Mouse (Mus musculus) urinary bladder, postnatal 4 days (tissue): Measurements from ENCODE around the gene Mcm10.

Experiments used
- DNase-seq, 2 experiments: peaks; one replicate each; pipeline ENCODE4 v3.0.0; 2021 to 2022; ENCODE audit warnings: low spot score in 2 of 2

The Mcm10 gene

GRCm38 (mm10) chr2:5012491-5013324 lies at the start of gene Mcm10:
Gene Mcm10, minus strand, starts transcription at chr2:5012791.
- DNase-seq: peak; percentile 88 to 93

GRCm38 (mm10) chr2:5061133-5061708 lies 48.6 kb upstream of the Mcm10 start:
- no peak for DNase-seq

- DNase-seq: no peak
Observed at GRCm38 (mm10) chr2:5059997-5060396, 47.4 kb upstream of the Mcm10 start.

GRCm38 (mm10) chr2:5058436-5058835 lies 45.8 kb upstream of the Mcm10 start:
- DNase-seq: no peak

GRCm38 (mm10) chr2:5050562-5050961 lies 38.0 kb upstream of the Mcm10 start:
- no peak for DNase-seq

GRCm38 (mm10) chr2:5047016-5047415 lies 34.4 kb upstream of the Mcm10 start:
- DNase-seq: no peak

GRCm38 (mm10) chr2:5045269-5045965 lies 32.8 kb upstream of the Mcm10 start:
- DNase-seq: no peak

GRCm38 (mm10) chr2:5044321-5044720 lies 31.7 kb upstream of the Mcm10 start:
- no peak for DNase-seq

GRCm38 (mm10) chr2:5043476-5043761 lies 30.8 kb upstream of the Mcm10 start:
- DNase-seq: no peak

- no peak for DNase-seq
Observed at GRCm38 (mm10) chr2:5042616-5043475, 30.3 kb upstream of the Mcm10 start.

GRCm38 (mm10) chr2:5041854-5042253 lies 29.3 kb upstream of the Mcm10 start:
- DNase-seq: no peak

GRCm38 (mm10) chr2:5040281-5041161 lies 27.9 kb upstream of the Mcm10 start:
- no peak for DNase-seq

GRCm38 (mm10) chr2:5039350-5040170 lies 27.0 kb upstream of the Mcm10 start:
- DNase-seq: no peak

GRCm38 (mm10) chr2:5038320-5038719 lies 25.7 kb upstream of the Mcm10 start:
- DNase-seq: no peak

GRCm38 (mm10) chr2:5037390-5037789 lies 24.8 kb upstream of the Mcm10 start:
- no peak for DNase-seq

- DNase-seq: no peak
Observed at GRCm38 (mm10) chr2:5036411-5037076, 24.0 kb upstream of the Mcm10 start.

- DNase-seq: no peak
Observed at GRCm38 (mm10) chr2:5035241-5035640, 22.6 kb upstream of the Mcm10 start.

- DNase-seq: no peak
Observed at GRCm38 (mm10) chr2:5034801-5035200, 22.2 kb upstream of the Mcm10 start.

GRCm38 (mm10) chr2:5033546-5034420 lies 21.2 kb upstream of the Mcm10 start:
- no peak for DNase-seq
